Mouse (Mus musculus) stomach, postnatal 0 days (tissue): ENCODE results near the gene Tmem82.

ENCODE experiments used
- CTCF ChIP-seq: IDR thresholded peaks from 2 replicates; pipeline ENCODE4 v1.5.1; 2016; ENCODE audit warnings: antibody characterized with exemption, low read depth, mild to moderate bottlenecking, moderate library complexity
- EP300 ChIP-seq: optimal IDR thresholded peaks from 2 replicates; pipeline ENCODE3; 2016; ENCODE audit warnings: antibody characterized with exemption

DNA sequence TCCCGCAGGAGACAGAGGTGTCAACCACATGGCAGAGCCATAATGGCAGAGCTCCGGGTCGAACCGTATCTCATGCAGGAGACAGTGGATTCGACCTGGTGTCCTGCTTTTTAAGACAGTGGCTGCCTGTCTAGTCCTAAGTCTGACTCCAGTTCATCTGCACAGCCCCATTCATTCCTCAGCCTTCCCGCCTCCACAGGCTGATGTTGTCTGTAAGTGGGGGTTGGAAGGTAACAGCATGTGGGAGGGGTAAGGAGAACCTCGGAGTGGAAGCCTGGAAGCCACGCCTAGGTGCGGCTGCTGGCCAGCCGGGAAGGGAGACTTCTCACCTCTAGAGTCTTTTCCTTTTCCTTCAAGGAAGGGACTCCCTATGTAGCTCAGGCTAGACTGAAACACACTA, 46.5 kb downstream of the Tmem82 start:
- no peak for TF ChIP-seq CTCF
- no peak for TF ChIP-seq EP300
